12 mouse cellular contexts compared by ENCODE assay signal in the genomic region with DNA sequence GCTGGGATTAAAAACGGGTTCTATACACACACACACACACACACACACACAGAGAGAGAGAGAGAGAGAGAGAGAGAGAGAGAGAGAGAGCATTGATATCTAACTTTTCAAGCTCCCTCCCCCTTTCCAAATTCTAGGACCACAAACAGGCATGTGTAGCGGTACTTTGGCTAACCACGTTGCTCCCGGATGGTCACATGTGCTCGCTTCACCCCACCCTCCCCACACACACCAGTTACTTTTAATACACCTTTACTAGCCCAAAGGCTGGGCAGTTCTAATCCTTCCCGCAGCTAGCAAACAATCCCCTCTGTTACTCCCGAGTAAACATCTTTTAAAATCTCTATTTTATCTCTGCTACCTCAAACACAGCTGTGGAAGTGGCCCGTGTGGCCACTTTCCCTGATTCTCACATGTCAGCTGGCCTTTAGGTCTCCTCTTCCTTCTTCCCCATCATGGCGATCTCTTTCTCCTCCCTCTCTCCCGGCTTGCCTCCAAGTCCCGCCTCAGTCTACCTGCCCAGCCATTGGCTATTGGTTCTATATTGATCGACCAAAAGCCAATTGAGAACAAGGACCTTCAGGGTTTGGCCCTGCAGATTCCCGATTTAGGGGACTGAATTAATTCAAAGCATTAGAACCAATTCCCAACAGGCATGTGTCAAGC.
DNase-seq lines count a peak whose midpoint lies in the region; TF ChIP-seq lines count a peak whose summit lies in the region.
"Had no signal": no experiment of that assay in that cellular context is flagged by ENCODE, and none has a peak within 500 bp of the region (broad histone marks: within the 10 kb centered on the region; RNA-seq: fewer than 3 reads in every experiment).

No protein-coding gene starts in this region.

- peaks cover 39% of the 10 kb centered on the region for H3K36me3 ChIP-seq in E14TG2a.4 (ENCODE audit: insufficient read depth, low read length)
- H3K36me3 ChIP-seq: embryonic facial prominence, embryonic 10.5 days; heart, embryonic 12.5 days had no signal

- TF ChIP-seq CTCF in E14TG2a.4 (conservative IDR thresholded peaks at IDR 0.05; ENCODE audit: low read length) = no peak

- peak; percentile 91 for DNase-seq in ES-CJ7 (ENCODE audit: low read depth, low spot score)
- peak; percentile 97 for DNase-seq in R1 (ENCODE audit: low read depth, low spot score)
- peak; percentile 77 for DNase-seq in yolk sac, embryonic 10.5 days (ENCODE audit: low spot score)
- DNase-seq in right cerebral cortex, adult 18-20 months = no peak
- DNase-seq in layer of hippocampus, postnatal 10 days (ENCODE audit: low spot score in 2 of 2) = no peak
- no peak for DNase-seq in kidney, postnatal 14 days
- DNase-seq: gastrocnemius, adult 2 months; gastrocnemius, postnatal 25 days had no signal

- H3K4me3 ChIP-seq in E14TG2a.4 (replicated peaks; ENCODE audit: low read length) = peak overlapping the region; percentile 90
- H3K4me3 ChIP-seq: embryonic facial prominence, embryonic 10.5 days; gastrocnemius, adult 2 months; heart, embryonic 12.5 days had no signal

- H3K27me3 ChIP-seq in E14TG2a.4 (ENCODE audit: insufficient read depth, low read length) = no peaks in the 10 kb centered on the region
- H3K27me3 ChIP-seq: heart, embryonic 12.5 days; Patski had no signal

- H3K4me1 ChIP-seq in E14TG2a.4 (replicated peaks; ENCODE audit: low read depth, low read length) = peaks cover 82% of the 10 kb centered on the region
- H3K4me1 ChIP-seq: embryonic facial prominence, embryonic 10.5 days had no signal

- H3K9me3 ChIP-seq in E14TG2a.4 (ENCODE audit: low read length) = no peaks in the 10 kb centered on the region
- H3K9me3 ChIP-seq: embryonic facial prominence, embryonic 10.5 days; heart, embryonic 12.5 days had no signal

Comparison
In these comparisons a context has a peak if more than half of its experiments do, and no peak if none do; other contexts are left out.
1. DNase-seq: peak in ES-CJ7 (single experiment), R1 (single experiment) and yolk sac, embryonic 10.5 days (single experiment); none in right cerebral cortex, adult 18-20 months (single experiment), layer of hippocampus, postnatal 10 days (0 of 2) and kidney, postnatal 14 days (single experiment).